Mouse (Mus musculus) heart, embryonic 15.5 days (tissue): ENCODE data around the gene Myg1. TPM values are rescaled to one million over a fixed set of nuclear protein-coding genes. Genes with fewer than 3 reads are reported as not detected.

Experiments used
- ATAC-seq: fragments of 200-750 bp; cut with Nextera tagmentation; replicated peaks from 2 replicates; pipeline ENCODE4 v1.8.0; 2017; ENCODE audit warnings: low read depth, moderate TSS enrichment; ENCODE audit not compliant: insufficient number of reproducible peaks, insufficient read depth, low FRiP score
- H3K27ac ChIP-seq: fragments of 300-500 bp; sonication (generic); 2 replicates; pipeline ENCODE4 v1.5.1; 2015; ENCODE audit warnings: mild to moderate bottlenecking, inconsistent platforms
- H3K27me3 ChIP-seq: fragments of 300-500 bp; sonication (generic); 2 replicates; pipeline ENCODE4 v1.6.1; 2015; ENCODE audit warnings: inconsistent platforms
- H3K36me3 ChIP-seq: fragments of 300-500 bp; sonication (generic); 2 replicates; pipeline ENCODE4 v1.6.1; 2015; ENCODE audit warnings: mild to moderate bottlenecking, inconsistent platforms
- H3K4me1 ChIP-seq: fragments of 300-500 bp; sonication (generic); replicated peaks from 2 replicates; pipeline ENCODE4 v1.6.1; 2015; ENCODE audit warnings: inconsistent platforms
- H3K4me2 ChIP-seq: fragments of 300-500 bp; sonication (generic); 2 replicates; pipeline ENCODE4 v1.6.1; 2015; ENCODE audit warnings: inconsistent platforms, mild to moderate bottlenecking, moderate library complexity
- H3K4me3 ChIP-seq: fragments of 300-500 bp; sonication (generic); 2 replicates; pipeline ENCODE4 v1.5.1; 2015; ENCODE audit warnings: mild to moderate bottlenecking, inconsistent platforms
- H3K9ac ChIP-seq: fragments of 300-500 bp; sonication (generic); 2 replicates; pipeline ENCODE4 v1.6.1; 2015; ENCODE audit warnings: mild to moderate bottlenecking, inconsistent platforms
- H3K9me3 ChIP-seq: fragments of 300-500 bp; sonication (generic); replicated peaks from 2 replicates; pipeline ENCODE4 v1.6.1; 2016; ENCODE audit warnings: inconsistent platforms
- WGBS: fragments of 180-500 bp; shearing (Covaris S2); methylation state at CpG from one replicate; pipeline ENCODE4 v1.1.7; 2015; ENCODE audit warnings: mixed read lengths; 5-methylcytosine and 5-hydroxymethylcytosine counted together
- polyA plus RNA-seq: library from polyadenylated mRNA; unstranded; fragments of >200 nt; fragmentation: Nextera tagmentation; extraction: Ambion mirVana; gene quantifications from 2 replicates; pipeline ENCODE4 v1.2.1, GENCODE M21; 2015

Gene Myg1
- polyA plus RNA-seq, result 47.9 and 69.2 TPM in 2 replicates

DNA sequence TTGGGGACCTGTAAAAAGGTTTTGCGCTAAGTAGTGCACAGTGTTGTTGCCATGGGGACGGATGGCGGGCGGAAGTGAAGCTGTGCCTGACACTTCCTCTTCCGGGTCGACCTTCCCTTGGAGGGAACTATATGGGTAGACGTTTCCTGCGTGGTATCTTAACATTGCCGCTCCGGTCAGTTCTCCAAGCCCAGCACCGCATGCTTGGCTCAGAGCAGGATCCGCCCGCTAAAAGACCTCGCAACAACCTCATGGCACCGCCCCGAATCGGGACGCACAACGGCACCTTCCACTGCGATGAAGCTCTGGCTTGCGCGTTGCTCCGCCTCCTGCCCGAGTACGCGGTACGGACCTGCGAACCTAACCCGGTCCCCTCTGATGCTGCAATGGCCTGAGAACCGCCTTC lies at the start of gene Myg1:
Gene Myg1 (plus strand): TSS at position 100 of the 406 bp plus-strand sequence.
- under 1% methylated on average over 30 of the region's 30 CpGs for WGBS
- H3K9me3 ChIP-seq, result no peaks in the 10 kb centered on the region
- peak within 1 kb of the TSS; percentile 77 for H3K9ac ChIP-seq
- peaks cover 27% of the 10 kb centered on the region for H3K4me1 ChIP-seq
- peak within 1 kb of the TSS; percentile 85 for H3K27ac ChIP-seq
- H3K36me3 ChIP-seq, result peaks cover 36% of the 10 kb centered on the region
- H3K4me3 ChIP-seq, result peak within 1 kb of the TSS; percentile 85
- ATAC-seq, result peak; percentile 87
- H3K4me2 ChIP-seq, result peak within 1 kb of the TSS; percentile 90
- H3K27me3 ChIP-seq, result no peaks in the 10 kb centered on the region

DNA sequence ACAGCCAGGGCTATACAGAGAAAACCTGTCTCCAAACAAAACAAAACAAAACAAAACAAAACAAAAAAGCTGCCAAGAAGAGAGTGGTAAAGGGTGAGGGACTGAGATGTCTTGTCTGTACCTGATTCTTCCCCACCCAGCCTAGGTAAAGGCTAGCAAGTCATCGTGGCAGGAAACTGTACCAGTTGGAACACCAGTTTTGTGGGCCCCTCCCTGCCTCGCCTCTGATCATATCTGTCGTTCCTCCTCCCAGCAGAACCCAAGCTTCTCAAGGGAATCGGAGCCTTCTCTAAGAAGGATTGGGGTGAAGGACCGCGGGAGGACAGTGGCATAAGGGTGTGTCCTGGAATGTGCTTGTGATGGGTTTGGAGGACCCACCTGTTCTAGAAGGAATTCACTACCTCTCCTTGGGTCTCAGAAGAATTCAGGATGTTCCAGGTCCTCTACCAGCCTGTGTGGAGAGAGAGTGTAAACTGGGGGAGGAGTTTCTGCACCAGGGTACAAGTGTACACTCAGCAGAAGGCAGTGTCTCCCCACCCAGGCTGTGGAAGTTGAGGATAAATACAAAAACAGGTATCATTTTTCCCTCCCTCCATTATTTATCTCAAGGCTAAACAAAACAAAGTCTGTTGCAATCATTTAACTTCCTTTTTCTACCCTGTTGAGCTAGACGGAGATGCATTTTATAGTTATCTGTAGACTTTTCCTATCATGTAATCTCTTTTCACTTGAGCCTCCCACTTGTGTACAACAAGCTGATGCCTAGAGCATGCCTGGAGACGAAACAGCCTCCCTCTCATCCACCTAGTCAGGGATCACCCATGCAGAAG lies 48.8 kb upstream of the Myg1 start:
- Histone ChIP-seq H3K9ac (no peak overlapping the region), H3K27ac (no peak overlapping the region), H3K9me3 (no peaks in the 10 kb centered on the region), H3K4me2 (no peak overlapping the region), H3K27me3 (no peaks in the 10 kb centered on the region), H3K36me3 (peaks cover 13% of the 10 kb centered on the region), H3K4me1 (peaks cover 21% of the 10 kb centered on the region), H3K4me3 (no peak overlapping the region)
- ATAC-seq, result no peak
- 64% methylated on average over 8 of the region's 8 CpGs for WGBS

- ATAC-seq, result no peak
- Histone ChIP-seq H3K36me3 (peaks cover 13% of the 10 kb centered on the region), H3K4me2 (no peak overlapping the region), H3K27ac (no peak overlapping the region), H3K27me3 (no peaks in the 10 kb centered on the region), H3K9ac (no peak overlapping the region), H3K4me3 (no peak overlapping the region), H3K9me3 (no peaks in the 10 kb centered on the region), H3K4me1 (peaks cover 20% of the 10 kb centered on the region)
- WGBS, result 53% methylated on average over 3 of the region's 3 CpGs
Measured at GRCm38 (mm10) chr15:102283648-102284047, 47.9 kb upstream of the Myg1 start.

DNA sequence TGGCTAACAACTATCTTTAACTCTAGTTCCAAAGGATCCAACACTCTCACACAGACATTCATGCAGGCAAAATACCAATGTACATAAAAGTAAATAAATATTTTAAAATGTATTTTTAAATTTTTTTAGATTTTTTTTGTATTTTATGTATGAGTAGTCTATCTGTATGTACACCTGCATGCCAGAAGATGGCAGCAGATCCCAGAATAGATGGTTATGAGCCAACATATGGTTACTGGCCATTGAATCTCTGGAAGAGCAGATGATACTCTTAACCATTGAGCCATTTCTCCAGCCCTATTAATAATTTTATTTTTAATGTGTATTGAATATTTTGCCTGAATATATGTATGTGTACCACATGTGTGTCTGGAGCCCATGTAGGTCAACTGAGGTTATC lies 44.1 kb upstream of the Myg1 start:
- no peak for ATAC-seq
- Histone ChIP-seq H3K27ac (no peak overlapping the region), H3K36me3 (0 out of 2 replicates have a peak, but pooled peaks cover 3% of the 10 kb centered on the region), H3K9ac (no peak overlapping the region), H3K4me1 (no peaks in the 10 kb centered on the region), H3K27me3 (no peaks in the 10 kb centered on the region), H3K9me3 (no peaks in the 10 kb centered on the region), H3K4me2 (no peak overlapping the region), H3K4me3 (no peak overlapping the region)

DNA sequence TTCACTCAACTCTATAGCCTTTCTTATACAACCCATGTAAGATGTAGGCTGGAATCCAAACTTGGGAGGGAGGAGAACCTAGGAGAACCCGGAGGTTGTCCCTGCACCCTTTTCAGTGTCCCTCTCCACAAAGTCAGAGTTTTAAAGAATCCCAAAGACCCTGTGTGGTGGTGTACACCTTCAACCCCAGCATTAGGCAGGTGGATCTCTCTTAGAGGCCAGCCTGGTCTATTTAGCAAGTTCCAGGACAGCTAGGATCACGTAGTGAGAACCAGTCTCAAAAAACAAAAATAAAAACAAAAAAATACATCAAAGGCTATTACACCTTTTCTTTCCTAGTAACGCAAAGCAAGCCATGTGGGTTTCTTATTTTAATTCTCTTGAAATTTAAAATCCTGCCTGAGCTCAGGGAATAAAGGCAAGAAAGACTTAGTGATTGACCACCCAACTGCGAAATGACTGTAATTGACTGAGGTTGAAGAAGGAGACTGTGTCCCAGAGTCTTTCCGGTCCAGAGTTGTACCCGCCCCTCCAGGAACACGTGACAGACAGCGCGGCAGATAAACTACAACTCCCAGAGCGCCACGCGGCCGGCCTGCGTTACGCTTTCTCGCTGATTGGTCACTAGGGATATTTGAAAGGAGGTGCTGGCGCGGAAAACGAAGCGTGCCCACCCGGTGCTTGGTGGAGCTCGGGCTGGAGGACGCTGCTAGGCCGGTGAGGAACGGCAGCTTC lies 35.7 kb upstream of the Myg1 start, which contains the start of gene Espl1:
Gene Espl1 (plus strand): TSS at position 634 of the 735 bp plus-strand sequence.
- H3K4me2 ChIP-seq, result peak within 1 kb of the TSS; percentile 98
- H3K9ac ChIP-seq, result peak within 1 kb of the TSS; percentile 68
- peak within 1 kb of the TSS; percentile 89 for H3K4me3 ChIP-seq
- no peaks in the 10 kb centered on the region for H3K27me3 ChIP-seq
- ATAC-seq, result peak; percentile 98
- WGBS, result 7% methylated on average over 25 of the region's 25 CpGs
- peaks cover 13% of the 10 kb centered on the region for H3K4me1 ChIP-seq
- H3K27ac ChIP-seq, result peak within 1 kb of the TSS; percentile 33; the same call in 1 of the 2 replicates
- no peaks in the 10 kb centered on the region for H3K9me3 ChIP-seq
- peaks cover 24% of the 10 kb centered on the region for H3K36me3 ChIP-seq

DNA sequence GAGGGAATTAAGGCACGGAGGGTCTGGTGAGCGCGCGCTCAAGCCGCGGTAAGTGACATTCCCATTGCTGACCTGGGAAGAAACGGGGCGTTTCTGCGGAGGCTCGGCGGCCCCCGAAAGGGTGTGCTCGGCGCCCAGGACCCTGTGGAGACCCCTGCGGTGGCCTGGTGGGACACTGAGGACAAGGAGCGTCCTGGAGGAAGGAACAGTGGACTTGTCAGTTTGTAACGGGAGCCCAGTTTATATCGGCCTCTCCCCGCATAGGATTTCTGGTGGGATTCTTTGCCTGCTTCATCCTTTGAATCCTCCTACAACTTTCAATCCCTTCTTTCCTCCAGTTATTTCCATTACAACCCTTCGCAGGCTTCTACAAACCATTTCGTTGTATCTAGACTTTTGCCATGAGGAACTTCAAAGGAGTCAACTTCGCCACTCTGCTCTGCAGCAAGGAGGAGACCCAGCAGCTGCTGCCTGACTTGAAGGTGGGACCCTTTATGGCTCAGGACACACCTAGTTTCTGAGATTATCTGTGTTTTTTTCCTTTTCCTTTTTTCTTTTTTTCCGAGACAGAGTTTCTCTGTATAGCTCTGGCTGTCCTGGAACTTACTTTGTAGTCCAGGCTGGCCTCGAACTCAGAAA lies 35.0 kb upstream of the Myg1 start:
- WGBS, result 4% methylated on average over 24 of the region's 24 CpGs
- Histone ChIP-seq H3K4me3 (peak overlapping the region; percentile 89), H3K9ac (peak overlapping the region; percentile 68), H3K4me1 (peaks cover 13% of the 10 kb centered on the region), H3K36me3 (peaks cover 25% of the 10 kb centered on the region), H3K27me3 (no peaks in the 10 kb centered on the region), H3K27ac (0 out of 2 replicates have a peak overlapping the region, but pooled peaks have one; percentile 24), H3K9me3 (no peaks in the 10 kb centered on the region), H3K4me2 (peak overlapping the region; percentile 98)
- ATAC-seq, result peak; percentile 24; the same call in 1 of the 2 replicates

DNA sequence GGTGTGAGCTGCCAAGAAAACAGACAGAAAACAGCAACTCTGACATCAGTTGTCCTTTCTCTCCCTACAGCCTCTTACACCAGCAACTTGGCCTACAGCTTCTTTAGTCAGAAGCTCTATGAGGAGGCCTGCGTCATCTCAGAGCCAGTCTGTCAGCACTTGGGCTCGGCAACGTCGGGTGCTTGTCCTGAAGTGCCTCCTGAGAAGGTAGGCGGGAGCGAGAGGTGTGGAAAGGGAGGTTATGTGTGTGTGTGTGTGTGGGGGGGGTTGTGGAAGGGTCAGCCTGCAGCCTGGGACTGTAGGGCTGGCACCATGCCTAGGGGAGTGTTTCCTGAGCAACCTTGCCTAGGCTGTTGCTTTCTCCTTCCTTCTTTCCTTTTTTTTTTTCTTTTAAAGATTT lies 29.0 kb upstream of the Myg1 start:
- peak; percentile 84 for ATAC-seq
- Histone ChIP-seq H3K4me1 (peaks cover 9% of the 10 kb centered on the region), H3K4me2 (no peak overlapping the region), H3K27ac (peak overlapping the region; percentile 52), H3K9me3 (no peaks in the 10 kb centered on the region), H3K4me3 (no peak overlapping the region), H3K36me3 (peaks cover 61% of the 10 kb centered on the region), H3K9ac (no peak overlapping the region), H3K27me3 (no peaks in the 10 kb centered on the region)
- WGBS, result 33% methylated on average over 6 of the region's 6 CpGs

- WGBS, result 85% methylated on average over 9 of the region's 9 CpGs
- ATAC-seq, result no peak
- H3K36me3 ChIP-seq, result peaks cover 66% of the 10 kb centered on the region
- no peaks in the 10 kb centered on the region; the same call in 1 of the 2 replicates for H3K4me1 ChIP-seq
- no peaks in the 10 kb centered on the region for H3K27me3 ChIP-seq
- H3K9me3 ChIP-seq, result no peaks in the 10 kb centered on the region
- H3K27ac ChIP-seq, result no peak overlapping the region
- H3K9ac ChIP-seq, result no peak overlapping the region
- H3K4me3 ChIP-seq, result no peak overlapping the region
- H3K4me2 ChIP-seq, result no peak overlapping the region
Measured at GRCm38 (mm10) chr15:102308717-102309116, 22.8 kb upstream of the Myg1 start.

DNA sequence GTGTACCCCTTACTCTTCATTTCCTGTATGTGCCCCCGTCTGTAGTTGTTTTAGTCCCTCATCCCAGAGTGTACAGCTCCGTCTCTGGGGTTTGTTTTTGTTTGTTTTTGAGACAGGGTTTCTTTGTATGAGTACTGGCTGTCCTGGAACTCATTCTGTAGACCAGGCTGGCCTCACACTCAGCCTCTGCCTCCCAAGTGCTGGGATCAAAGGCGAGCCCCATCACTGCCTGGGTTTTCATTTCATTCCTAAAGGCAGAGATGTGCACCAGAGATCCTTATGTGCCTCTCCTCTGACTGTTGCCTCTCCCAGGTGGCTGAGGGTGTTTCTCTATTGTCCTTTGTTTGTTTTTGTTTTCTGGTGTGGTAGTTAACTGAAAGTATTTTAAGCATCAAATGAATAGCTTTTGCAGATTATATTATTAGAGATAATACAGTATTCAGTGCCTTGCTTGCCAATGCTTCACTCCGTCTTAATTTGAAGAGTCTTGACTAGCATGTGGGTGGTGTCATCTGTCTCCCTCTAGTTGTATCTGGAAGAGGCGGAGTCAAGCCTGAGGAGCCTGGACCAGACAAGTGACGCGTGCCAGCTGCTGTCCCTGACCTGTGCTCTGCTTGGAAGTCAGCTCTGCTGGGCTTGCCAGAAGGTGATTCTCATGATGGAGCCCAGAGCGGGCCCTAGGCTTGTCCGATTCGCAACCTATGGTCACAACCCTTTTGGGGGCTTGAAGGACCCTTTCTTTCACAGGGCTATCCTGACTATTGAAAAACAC lies 21.2 kb upstream of the Myg1 start:
- Histone ChIP-seq H3K9ac (no peak overlapping the region), H3K4me2 (no peak overlapping the region), H3K4me3 (no peak overlapping the region), H3K36me3 (peaks cover 64% of the 10 kb centered on the region), H3K9me3 (no peaks in the 10 kb centered on the region), H3K27me3 (no peaks in the 10 kb centered on the region), H3K27ac (no peak overlapping the region), H3K4me1 (no peaks in the 10 kb centered on the region; the same call in 1 of the 2 replicates)
- peak; percentile 55; the same call in 1 of the 2 replicates for ATAC-seq
- WGBS, result 59% methylated on average over 10 of the region's 10 CpGs

DNA sequence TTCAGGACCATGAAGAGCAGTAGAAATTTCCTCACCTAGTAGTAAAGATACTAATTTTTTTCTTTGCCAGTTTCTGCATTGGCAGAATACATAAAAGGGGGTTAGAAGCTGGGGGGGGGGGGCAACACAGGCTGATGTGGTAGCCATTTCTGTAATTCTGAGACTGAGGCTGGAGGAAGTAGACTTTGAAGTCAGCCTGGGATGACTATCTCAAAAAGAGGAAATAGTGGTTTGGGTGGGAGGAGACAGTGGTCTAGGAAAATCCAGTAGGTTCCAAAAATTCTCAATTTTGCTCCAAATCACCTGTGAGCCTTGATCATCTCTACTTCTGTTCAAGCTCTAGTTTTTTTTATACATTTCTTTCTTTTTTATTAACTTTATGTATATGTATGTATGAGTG lies 20.0 kb upstream of the Myg1 start:
- no peak for ATAC-seq
- H3K4me2 ChIP-seq, result no peak overlapping the region
- no peaks in the 10 kb centered on the region for H3K9me3 ChIP-seq
- peaks cover 60% of the 10 kb centered on the region for H3K36me3 ChIP-seq
- no peaks in the 10 kb centered on the region for H3K27me3 ChIP-seq
- no peak overlapping the region for H3K9ac ChIP-seq
- no peak overlapping the region for H3K4me3 ChIP-seq
- H3K27ac ChIP-seq, result no peak overlapping the region
- no peaks in the 10 kb centered on the region for H3K4me1 ChIP-seq
